Mouse (Mus musculus): ENCODE data around the gene Scn3a.

Gene Scn3a

DNA sequence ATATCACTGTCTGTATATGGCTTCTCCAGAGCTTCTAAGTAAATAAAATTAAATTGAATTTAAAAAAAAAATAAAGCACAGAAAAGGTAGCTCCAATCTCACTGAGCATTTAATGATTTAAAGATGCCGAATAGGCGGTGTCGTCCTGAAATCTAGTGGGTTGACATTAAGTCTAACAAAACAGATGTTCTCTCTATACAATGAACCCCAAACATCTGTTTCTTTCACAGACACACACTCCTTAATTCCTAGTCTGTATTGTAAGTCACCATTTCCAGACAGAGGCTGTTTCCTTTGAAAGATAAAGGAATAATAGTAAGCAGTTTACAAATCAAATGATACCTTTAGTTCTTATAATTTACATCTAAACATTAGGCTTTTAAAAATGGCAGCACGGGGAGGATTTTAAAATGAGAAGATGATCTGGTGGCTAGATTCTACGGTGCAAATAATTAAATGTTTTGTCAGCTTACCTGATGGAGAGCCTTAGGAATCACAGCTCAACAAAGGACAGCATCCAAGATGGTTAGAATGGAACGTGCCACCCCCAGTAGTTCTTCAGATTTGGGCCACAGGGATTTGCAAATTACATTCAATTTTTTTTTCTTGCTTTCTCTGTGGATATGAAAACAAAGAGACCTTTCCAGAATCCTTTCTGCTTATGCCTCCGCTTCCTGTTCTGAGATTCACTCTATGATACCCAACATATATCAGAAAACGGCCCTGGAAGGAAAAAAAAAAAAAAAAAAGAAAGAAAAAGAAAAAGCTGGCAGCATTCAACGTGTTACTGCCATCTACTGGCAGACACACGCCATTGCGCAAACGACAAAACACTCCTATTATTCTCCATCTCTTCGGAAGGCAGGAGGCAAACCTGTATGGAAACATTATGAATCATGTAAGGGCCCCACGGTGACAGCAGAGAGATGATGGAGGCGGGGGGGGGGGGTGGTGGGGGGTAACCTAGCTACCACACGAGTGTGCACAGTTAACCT, at the start of gene Scn3a:
Gene Scn3a, minus strand, starts transcription at position 835 of the 995 bp plus-strand sequence.
- DNase-seq (ENCODE audit: low spot score in 2 of 2): peak in 1 of 2 experiments; percentile 29

DNA sequence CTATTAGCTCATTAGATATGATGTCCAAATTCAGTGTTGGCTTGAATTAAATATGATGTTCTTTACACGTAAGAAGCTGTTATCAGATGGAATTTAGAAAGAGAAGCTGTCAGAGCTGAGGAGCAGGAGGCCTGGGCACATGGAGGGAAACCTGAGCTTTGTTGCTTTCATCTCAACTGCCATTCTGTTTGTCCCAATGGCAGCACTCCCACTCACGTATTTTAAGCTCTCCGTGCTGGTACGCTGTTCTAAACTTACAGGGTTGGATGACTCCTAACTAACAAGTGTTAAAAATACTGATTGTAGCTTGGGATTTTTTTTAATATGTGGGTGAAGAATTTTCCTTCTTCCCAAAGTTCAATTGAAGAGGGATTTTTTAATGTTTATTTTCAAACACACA, 44.5 kb upstream of the Scn3a start:
- no peak for DNase-seq (ENCODE audit: low spot score in 2 of 2)

DNA sequence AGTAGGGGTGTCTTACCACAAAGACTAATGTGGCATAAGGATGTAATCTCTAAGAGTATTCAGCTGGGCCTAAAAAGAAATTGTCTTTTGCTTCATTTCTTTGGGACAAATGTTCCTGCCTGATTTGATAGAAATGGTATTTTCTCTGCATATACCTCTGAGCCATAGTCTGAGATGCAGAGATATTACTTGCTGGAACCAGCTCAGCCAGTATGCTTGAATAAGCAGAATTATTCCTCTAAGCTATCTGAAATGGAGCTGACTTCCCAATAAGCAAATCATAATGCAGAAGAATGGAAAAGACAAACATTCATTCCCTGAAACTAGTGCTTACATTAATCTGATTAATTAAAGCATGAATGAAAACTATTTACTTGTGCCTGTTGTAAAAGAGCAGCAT, 40.4 kb upstream of the Scn3a start:
- no peak for DNase-seq (ENCODE audit: low spot score in 2 of 2)

DNA sequence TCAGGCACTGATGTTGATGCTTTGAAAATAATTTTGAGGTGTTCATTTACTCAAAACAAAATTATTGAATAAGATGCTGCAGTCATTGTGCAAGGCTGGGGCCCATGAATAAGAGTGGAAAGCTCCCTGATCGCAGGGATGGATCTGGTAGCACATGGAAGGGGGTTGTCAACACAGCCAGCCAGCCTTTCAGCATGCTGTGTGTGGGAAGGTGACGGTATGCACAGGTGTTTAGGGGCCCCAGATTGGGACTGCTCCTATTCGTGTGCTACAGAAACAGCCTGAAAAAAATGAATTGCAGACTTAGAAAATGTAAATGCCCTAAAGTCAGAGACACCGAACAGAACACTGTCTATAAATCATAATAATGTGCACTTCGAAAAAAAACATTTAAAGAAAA, 20.3 kb upstream of the Scn3a start:
- no peak for DNase-seq (ENCODE audit: low spot score in 2 of 2)

DNA sequence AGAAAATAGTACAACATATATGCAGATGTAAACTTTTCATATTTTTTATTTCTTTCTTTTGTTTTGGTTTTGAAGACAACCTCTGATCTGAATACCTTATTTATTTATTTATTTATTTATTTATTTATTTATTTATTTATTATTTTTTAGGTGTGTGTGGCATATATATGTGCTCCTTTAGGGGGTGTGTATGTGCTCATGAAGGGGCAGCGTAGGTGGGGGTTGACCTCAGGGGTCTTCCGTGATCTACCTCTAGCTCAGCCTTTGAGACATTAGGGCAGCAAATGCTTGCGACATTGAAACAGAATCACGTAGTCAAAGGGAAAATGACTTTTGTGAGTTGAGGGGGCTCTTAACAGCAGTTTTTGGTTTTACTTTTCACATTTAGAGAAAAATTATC, 498 bp upstream of the Scn3a start:
- DNase-seq (ENCODE audit: low spot score in 2 of 2): no peak

DNA sequence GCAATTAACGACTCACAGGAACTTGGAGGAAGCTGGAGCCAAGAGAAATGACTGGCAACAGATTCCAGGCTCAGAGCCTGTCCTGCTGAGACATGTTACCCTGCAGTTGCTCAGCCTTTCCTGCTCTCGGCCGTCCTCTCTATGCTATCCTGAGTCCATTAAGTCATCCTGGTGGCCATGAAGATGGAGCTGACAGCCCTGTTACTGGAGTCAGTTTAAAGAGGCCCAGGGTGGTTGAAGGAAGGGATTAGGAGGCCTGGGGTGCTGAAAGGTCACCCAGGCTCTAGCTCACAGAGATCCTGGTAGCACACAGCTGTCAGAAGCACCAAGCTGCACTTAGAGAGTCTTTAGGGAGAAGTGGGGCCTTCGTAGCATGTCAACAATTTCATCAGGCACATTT, 3.5 kb downstream of the Scn3a start:
- no peak for DNase-seq (ENCODE audit: low spot score in 2 of 2)

DNA sequence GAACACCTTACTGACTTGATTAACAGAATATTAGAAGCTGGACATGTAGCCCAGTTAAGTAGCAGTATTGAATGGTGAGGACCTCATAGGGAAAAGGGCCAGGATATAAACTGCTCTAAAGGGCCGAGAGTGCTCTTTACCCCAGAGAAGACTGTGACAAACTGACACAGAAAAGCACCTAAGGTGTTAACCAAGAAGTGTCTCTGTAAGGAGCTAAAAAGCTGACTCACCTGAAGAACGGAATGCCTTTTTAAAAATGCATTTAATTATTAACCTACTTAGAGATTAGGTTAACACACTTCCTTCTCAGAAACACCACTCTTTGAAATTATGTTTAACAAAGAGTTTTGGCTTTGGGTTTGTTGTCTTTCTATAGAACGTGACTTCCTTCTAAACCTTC, 9.7 kb downstream of the Scn3a start:
- no peak for DNase-seq (ENCODE audit: low spot score in 2 of 2)

DNA sequence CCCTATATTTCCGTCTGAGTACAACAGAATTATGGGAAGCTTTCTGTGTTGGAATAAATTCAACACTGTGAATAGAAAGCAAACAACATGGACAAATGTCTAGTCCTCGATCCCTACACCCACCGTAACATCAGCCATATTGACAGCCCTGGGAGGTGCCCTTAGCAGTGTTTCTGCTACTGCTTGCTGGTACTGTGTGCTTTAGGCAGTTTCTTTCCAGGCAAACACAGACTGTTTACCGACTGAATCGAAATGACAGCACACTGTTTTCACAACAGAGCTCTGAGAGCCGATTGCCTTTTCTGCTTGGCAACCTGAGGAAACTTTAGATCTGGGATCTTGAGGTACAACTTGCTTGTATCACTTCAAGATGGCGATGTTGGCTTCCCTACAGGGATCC, 12.8 kb downstream of the Scn3a start:
- DNase-seq (ENCODE audit: low spot score in 2 of 2): no peak

DNA sequence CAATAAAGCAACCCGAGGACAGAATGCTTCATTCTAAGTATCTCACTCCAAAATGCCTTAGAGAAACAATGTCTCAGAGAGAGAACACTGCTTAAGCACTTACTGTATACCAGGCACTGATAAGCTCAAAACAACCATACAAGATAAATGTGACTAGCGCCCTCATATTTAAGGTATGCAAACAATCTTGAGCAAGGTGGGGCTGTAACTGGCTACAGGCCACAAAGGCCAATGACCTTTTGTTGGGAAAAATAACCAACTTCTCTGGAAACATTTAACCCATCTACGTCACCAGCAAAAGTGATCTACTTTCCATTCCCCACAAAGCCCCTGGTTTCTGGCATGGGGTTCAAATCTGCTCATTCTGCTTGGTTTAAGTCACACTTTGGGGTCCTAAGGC, 14.0 kb downstream of the Scn3a start:
- no peak for DNase-seq (ENCODE audit: low spot score in 2 of 2)

DNA sequence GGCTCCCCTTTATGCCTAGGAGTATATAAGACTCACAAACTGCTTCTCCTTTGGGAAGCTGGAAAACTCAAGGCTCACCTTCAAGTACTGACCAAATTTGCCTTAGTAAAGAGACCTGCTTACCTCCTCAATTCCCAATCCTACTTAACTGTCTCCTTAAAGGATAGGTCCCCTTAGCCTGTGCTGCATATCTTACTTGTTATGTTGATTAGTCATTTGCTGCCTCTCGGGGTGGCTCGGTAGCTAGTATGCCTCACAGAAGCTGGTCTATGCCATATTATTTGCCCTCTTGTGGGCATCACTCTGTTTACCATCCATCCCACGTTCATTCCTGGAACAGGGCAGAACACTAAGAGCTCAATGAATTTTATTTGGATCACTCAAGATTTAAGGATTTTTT, 14.7 kb downstream of the Scn3a start:
- no peak for DNase-seq (ENCODE audit: low spot score in 2 of 2)

DNA sequence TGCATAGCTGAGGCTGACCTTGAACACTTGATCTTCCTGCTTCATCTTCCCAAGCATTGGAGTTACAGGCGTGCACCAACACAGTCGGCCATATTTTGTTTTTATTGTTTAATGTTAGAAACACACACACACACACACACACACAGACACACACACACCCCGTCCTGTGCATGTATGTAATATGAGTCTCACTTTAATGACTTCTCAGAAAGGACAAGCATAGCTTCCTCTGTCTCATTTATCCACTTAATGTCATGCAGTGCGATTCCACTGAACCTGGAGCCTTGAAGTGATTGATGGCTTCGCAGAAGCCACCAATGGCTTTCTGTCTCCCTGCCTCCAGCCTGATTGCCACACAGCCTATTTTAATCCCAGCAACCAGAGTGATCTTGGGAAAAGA, 15.2 kb downstream of the Scn3a start:
- DNase-seq (ENCODE audit: low spot score in 2 of 2): no peak

DNA sequence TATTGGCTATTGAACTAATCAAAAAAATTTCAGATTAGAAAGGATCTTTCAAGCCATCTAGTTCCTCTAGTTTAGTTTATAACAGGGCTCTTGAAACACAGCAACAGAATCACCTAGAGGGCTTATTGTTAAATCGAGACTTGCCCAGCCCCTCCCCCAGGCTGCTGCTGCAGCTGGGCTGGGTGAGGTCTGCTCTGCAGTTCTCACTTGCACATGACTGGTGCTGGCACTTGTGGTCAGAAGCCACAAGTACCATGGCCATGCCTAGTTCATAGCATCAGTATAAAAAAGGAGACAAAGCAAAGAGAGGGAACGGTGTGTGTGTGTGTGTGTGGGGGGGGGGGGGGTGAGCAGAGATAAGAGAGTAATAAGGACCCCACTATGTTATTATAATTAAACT, 15.7 kb downstream of the Scn3a start:
- DNase-seq (ENCODE audit: low spot score in 2 of 2): peak in 1 of 2 experiments; percentile 51

DNA sequence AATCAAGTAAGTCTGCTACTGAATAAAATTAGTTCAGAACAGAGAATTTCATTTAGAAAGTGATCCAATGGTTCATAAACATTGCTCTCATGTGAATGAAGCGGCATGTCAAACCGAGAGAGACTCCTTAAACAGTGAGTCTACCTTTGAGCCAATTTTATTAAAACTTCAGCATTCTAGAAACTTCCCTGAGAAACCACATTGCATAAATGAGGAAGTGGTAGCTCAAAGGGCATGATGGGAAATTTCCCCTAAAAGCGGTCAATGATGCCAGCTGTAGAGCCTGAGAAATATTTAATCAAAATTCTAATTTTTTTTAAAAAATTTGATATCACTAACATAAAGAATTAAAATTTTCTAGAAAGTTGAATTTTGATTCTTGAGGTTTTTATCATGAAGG, 16.9 kb downstream of the Scn3a start:
- no peak for DNase-seq (ENCODE audit: low spot score in 2 of 2)

DNA sequence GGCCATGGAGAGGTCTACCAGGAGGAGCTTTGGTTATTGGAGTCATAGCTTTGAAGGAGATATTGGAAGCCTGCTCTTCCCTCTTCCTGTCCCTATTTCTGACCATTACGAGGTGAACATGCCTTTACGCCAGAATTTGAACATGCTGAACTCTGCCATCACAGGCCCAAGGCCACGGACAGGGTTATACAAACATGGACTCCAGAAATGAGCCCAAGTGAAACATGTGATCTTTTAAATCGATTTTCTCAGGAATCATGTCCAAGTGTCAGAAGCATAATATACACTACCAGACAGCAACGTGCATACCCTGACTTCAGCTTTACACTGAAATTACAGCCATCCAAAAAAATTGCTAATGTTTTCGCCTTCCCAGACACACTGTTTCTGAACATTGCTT, 18.8 kb downstream of the Scn3a start:
- DNase-seq (ENCODE audit: low spot score in 2 of 2): no peak

DNA sequence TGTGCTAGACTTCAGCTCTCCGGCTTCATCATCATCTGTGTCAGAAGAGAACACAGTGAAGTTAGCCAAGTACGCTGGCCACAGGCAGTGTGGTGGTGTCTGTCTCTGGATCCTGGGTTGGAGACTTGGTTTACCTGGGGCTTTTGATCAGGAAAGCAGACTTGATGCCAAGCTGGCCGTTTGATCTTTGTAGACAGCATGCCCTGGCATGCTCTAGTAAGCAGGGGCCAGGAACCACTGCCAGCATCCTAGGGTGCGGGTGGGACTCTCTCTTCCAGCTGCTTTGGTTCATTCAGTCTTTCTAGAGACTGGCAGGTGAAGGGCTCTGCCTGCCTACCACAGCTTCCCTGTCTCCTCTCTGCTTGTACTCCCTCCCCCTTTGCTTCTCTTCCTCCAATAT, 20.1 kb downstream of the Scn3a start:
- DNase-seq (ENCODE audit: low spot score in 2 of 2): no peak

DNA sequence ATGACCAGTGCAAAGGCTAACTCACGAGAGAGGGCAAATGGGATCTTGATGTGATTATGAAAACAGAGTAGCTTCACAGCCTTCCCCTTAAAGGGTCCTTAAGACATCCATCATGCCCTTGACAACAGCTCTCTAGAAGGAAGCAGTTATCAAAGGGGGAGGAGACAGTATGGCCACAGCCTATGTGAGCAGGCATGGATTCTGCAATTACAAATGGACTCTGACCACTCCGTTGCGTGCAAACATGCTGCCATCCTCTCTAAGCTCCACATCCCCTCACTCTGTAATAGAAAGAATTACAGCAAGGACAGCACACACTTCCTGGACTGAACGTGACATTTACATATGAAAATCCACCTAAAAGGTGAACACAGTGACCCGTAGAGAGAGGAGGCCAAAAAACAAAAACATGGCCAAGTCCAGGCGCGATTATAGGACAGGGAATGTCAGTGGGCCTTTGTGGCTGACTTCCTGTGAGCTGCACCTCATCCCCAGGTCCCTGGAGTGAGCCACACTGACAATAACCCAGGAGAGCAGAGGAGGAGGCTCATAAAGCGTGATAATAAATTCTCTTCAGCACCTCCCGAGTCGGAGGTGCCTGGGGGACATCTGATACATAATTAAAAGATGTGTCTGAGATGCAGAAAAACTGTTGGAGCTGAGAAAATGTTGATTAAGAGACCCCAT, 24.4 kb downstream of the Scn3a start:
- DNase-seq (ENCODE audit: low spot score in 2 of 2): no peak

DNA sequence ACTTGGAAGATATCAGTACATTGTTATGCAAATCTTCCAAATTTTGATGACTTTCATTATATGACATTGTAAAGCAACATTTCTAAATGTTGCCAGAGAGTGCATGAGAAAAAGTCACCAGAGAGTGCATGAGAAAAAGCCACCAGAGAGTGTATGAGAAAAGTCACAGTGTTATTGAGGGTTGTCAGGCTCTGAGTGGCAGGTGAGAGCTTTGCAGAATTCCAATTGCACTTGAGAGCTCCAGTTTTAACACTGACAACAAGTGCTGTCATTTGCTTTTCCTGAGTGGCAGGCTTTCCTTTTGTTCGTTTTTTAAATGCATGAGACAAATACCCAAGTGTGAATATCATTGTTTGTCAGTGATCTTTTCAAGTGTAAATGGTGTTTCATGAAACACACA, 25.6 kb downstream of the Scn3a start:
- DNase-seq (ENCODE audit: low spot score in 2 of 2): no peak

DNA sequence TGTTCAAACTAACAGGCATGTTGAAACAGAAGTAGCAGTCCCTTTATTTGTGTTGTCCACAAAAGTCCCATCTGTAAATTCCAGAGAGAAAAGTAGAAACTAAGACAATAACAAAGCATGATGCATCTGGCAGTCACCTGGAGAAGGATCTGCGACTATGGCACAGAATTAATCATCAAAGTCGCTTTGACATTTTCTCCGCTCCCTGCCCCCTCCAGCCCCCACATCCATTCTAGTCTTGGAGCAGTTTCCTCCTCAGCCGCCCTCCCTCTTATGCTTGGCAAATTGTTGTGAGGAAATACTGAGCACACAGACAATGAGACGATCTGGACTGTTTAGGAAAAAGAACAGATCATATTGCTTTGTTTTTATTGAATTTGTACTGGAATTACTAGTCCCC, 29.0 kb downstream of the Scn3a start:
- no peak for DNase-seq (ENCODE audit: low spot score in 2 of 2)

DNA sequence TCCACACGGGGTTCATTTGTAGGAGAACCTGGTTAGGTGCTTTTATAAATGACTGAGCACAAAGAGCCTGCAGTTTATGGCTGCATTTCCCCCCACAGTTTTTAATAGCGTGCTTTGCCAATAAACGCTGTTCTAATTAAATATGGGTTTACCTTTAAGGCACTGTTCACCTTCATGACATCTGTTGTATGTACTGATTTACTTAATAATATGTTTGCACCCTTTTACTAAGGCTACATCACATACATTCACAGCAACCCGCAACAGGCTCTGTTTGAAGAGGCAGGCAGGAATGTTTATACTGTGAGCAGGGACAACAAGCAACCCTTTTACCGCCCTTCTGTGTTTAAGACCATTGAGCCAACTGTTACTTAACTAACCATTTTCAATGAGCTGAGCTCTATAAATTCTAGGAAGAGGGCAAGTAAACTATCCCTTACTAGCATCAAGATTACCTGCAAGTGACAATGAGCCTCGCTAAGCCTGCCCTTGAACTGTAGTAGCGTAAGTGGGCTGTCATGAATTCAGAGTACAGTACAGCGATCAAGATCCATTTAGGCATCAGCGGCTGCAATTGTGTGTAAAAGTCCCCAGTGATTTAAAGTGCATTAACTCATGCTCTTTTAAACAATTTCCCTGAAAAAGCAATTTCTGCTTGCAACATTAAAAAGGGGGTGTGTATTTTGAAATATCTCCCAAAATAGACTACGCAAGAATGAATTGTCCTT, 35.1 kb downstream of the Scn3a start:
- DNase-seq (ENCODE audit: low spot score in 2 of 2): no peak

DNA sequence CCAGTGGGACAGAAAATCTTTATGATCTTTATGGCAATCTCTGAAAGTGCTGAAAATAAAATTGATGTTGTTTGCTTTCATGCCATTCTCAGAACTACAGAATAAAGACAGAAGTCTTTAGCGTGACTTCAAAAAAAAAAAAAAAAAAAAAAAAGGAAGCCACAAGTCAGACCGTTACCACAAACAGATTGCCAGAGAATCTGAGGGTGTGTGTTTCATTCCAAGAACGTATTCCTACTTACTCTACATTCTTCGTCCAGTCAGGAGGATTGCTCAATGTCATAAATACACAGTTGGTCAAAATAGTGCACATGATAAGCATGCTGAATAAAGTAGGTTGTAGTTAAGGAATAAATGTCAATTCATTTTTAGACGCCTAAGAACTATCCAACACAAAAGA, 38.3 kb downstream of the Scn3a start:
- DNase-seq (ENCODE audit: low spot score in 2 of 2): no peak

DNA sequence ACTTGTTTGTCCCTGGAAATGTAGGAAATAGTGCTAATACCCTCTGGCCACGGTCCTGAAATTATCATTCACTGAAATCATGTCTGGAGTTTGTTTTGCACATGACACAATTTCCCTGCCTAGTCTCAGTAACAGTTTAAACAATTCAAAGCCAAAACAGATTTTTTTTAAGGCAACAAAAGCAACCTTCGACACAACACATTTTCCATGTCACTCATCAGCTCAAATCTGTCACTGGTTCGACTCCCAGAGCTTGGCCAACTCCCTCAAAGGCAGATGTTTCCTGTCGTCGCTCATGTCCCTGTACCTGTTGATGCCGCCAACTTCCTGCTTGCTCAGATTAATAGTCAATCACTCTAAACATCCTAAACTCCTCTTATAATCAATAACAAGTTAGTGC, 50.7 kb downstream of the Scn3a start:
- DNase-seq (ENCODE audit: low spot score in 2 of 2): no peak

DNA sequence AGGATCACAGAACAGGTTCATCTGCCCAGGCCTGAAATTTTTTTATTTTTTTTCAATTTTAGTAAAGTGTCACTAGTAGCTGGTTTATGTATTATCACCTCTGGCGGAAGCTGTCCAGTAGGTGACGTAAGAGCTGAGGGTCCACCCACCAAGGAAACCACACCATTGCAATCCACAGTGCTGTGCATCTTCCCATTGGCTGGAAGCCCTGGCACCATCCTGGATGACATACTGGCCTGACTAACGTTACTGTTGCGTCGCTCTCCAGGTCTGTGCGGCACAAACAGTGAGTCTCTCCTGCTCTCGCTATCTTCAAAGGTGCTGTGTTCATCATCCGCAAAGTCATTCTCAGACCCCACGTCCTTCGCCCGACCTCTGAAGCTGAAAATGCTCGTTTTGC, 59.2 kb downstream of the Scn3a start:
- DNase-seq (ENCODE audit: low spot score in 2 of 2): no peak

DNA sequence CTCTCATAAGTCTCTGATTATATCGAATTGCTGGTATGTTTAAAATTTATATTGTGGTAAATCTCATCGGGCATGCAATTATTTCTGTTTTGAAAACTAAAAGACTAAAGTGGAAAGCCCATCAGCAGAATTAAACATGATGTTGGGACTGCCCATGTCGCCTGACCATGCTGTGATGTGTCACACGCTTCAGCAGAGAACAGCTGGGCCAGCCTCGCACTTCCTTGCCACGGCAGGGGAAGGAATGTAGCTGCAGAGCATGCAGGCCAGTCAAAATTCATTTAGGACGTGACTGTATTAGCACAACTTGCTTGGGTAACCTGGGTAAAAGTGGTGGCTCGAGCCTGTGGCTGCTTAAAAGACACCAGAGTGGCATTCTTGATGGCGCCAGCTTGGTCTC, 77.0 kb downstream of the Scn3a start:
- DNase-seq (ENCODE audit: low spot score in 2 of 2): no peak
